Mouse (Mus musculus) stomach, embryonic 14.5 days (tissue): ENCODE data around the gene Creb3. TPM values are rescaled to one million over a fixed set of nuclear protein-coding genes. Genes with fewer than 3 reads are reported as not detected.
"Not testable (repeated sequence)": the region's sequence is repeated elsewhere in the genome, so short reads cannot be mapped to it uniquely, and the experiment has no call there.

Experiments used
- ATAC-seq: fragments of 200-750 bp; cut with Nextera tagmentation; 2 replicates; pipeline ENCODE4 v1.8.0; 2017; ENCODE audit warnings: low read depth, moderate TSS enrichment; ENCODE audit not compliant: insufficient number of reproducible peaks, insufficient read depth, low FRiP score
- H3K27ac ChIP-seq: fragments of 300-500 bp; sonication (generic); 2 replicates; pipeline ENCODE4 v1.5.1; 2014; ENCODE audit warnings: mild to moderate bottlenecking, low read length, moderate library complexity, mixed read lengths
- H3K27me3 ChIP-seq: fragments of 300-500 bp; sonication (generic); 2 replicates; pipeline ENCODE4 v1.6.1; 2014; ENCODE audit warnings: low read length, control low read depth, mixed read lengths; ENCODE audit not compliant: control insufficient read depth, insufficient read depth
- H3K36me3 ChIP-seq: fragments of 300-500 bp; sonication (generic); 2 replicates; pipeline ENCODE4 v1.6.1; 2014; ENCODE audit warnings: mild to moderate bottlenecking, control low read depth, low read length, moderate library complexity, mixed read lengths; ENCODE audit not compliant: control insufficient read depth, insufficient read depth
- H3K4me1 ChIP-seq: fragments of 300-500 bp; sonication (generic); 2 replicates; pipeline ENCODE4 v1.6.1; 2014; ENCODE audit warnings: low read length, control low read depth, mixed read lengths; ENCODE audit not compliant: control insufficient read depth, insufficient read depth
- H3K4me2 ChIP-seq: fragments of 300-500 bp; sonication (generic); replicated peaks from 2 replicates; pipeline ENCODE4 v1.6.1; 2014; ENCODE audit warnings: low read depth, low read length, control low read depth
- H3K4me3 ChIP-seq: fragments of 300-500 bp; sonication (generic); 2 replicates; pipeline ENCODE4 v1.5.1; 2014; ENCODE audit warnings: low read depth, low read length, control low read depth
- H3K9ac ChIP-seq: fragments of 300-500 bp; sonication (generic); replicated peaks from 2 replicates; pipeline ENCODE4 v1.6.1; 2014; ENCODE audit warnings: low read depth, mild to moderate bottlenecking, control low read depth, low read length, moderate library complexity, mixed read lengths
- H3K9me3 ChIP-seq: fragments of 300-500 bp; sonication (generic); 2 replicates; pipeline ENCODE4 v1.6.1; 2016; ENCODE audit warnings: low read depth, low read length, control low read depth; ENCODE audit not compliant: control insufficient read depth
- WGBS: fragments of 180-500 bp; shearing (Covaris S2); extraction: QIAGEN DNeasy Blood & Tissue Kit; methylation state at CpG from one replicate; pipeline ENCODE4 v1.1.7; 2014; 5-methylcytosine and 5-hydroxymethylcytosine counted together
- polyA plus RNA-seq: library from polyadenylated mRNA; unstranded; fragments of >200 nt; fragmentation: Nextera tagmentation; extraction: Ambion mirVana; gene quantifications from 2 replicates; pipeline ENCODE4 v1.2.1, GENCODE M21; 2014

The Creb3 gene
- polyA plus RNA-seq, 1 experiment from 2014 or later = 69.8 TPM

DNA sequence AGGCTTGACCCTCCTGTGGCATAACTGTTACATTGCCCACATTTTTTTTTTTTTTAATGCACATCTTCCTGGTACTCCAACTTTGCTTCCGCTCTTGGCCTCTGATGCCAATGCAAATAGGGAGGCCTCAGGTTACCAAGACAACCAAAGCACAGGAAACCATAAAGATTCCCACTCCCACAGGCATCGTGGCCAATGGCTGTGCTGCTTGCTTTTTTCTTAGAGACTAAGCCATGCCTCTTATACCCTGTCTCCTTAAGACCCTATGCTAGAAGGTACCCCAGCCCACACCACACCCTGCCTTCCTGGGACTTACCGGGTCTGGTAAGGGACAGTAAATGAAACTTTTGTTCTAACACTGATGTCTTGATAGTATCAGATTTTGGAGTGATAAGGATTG lies 31.3 kb downstream of the Creb3 start:
- Histone ChIP-seq H3K9me3 (no peaks in the 10 kb centered on the region), H3K4me3 (no peak overlapping the region), H3K27me3 (no peaks in the 10 kb centered on the region), H3K4me1 (no peaks in the 10 kb centered on the region), H3K9ac (no peak overlapping the region), H3K36me3 (no peaks in the 10 kb centered on the region), H3K27ac (no peak overlapping the region), H3K4me2 (no peak overlapping the region)
- ATAC-seq = no peak
- 54% methylated on average over 3 of the region's 3 CpGs for WGBS

DNA sequence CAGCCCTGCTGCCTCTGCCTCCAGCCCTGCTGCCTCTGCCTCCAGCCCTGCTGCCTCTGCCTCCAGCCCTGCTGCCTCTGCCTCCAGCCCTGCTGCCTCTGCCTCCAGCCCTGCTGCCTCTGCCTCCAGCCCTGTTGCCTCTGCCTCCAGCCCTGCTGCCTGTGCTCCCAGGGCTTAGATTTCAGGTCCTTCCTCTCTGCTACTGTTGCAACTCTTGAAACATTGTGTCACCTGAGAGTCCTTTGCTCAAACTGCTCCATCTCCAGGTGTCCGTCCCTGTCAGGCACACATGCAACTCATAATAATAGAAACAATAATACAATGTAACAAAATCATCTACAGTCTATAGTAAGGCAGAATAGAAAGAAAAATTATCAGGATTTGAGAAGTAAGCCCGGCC lies 34.5 kb downstream of the Creb3 start:
- not testable (repeated sequence) for H3K9ac ChIP-seq, H3K36me3 ChIP-seq, ATAC-seq, H3K4me2 ChIP-seq, H3K27me3 ChIP-seq, H3K9me3 ChIP-seq, H3K27ac ChIP-seq, H3K4me1 ChIP-seq, H3K4me3 ChIP-seq
- WGBS = 79% methylated on average over 2 of the region's 2 CpGs

DNA sequence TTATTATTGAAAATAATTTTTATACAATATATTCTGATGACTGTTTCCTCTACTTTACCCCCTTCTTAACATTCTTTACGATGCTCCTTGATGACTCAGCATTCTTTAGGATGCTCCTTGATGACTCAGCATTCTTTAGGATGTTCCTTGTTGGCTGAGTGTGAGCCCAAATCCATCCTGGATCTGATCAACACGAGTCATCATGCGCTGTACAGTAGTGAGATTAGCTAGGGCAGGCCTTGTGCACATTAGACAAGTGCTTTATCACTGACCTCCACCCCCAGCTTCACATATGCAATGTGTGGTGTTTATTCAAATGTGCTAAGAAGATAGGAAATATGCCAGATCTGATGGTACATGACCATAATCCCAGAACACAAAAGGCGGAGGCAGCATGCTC lies 36.1 kb downstream of the Creb3 start:
- Histone ChIP-seq H3K36me3 (no peaks in the 10 kb centered on the region), H3K4me2 (no peak overlapping the region), H3K4me3 (no peak overlapping the region), H3K27me3 (no peaks in the 10 kb centered on the region), H3K4me1 (no peaks in the 10 kb centered on the region), H3K9me3 (no peaks in the 10 kb centered on the region), H3K27ac (no peak overlapping the region), H3K9ac (no peak overlapping the region)
- ATAC-seq = no peak
- 75% methylated on average over 4 of the region's 4 CpGs for WGBS

DNA sequence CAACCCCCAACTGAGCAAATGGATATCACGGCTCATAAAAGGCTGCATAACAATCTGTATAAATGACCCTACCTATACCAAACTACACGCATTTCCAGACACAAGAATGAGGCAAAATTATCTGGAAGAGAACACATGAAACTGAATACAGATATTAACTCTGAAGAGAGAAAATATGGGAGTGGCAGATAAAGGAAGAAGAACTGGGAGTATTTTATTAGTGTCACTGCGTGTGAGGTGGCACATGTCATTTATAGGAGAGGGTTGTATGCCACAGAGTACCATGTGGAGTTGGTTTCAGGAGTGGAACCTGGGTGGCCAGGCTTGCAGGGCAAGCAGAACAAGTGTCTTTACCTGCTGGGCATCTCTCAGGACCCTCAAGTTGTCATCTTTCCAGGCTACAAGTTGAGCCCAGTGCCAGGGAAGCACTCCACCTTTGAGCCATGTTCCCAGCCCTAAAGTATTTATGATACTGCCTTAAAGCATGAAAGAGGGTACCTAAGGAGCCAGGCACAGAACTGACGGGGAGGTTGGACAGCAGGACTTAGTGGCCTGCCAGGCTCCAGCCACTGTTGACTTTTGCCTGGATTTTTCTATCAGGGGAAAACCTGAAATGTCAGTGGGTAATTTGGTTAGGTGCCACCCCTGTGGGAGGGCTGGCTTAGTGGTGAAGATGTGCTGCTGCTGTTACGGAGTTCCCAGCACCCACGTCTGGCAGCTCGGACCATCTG lies 36.7 kb downstream of the Creb3 start:
- H3K27me3 ChIP-seq = no peaks in the 10 kb centered on the region
- no peaks in the 10 kb centered on the region for H3K9me3 ChIP-seq
- no peak for ATAC-seq
- H3K4me1 ChIP-seq = no peaks in the 10 kb centered on the region
- no peak overlapping the region for H3K9ac ChIP-seq
- H3K4me2 ChIP-seq = no peak overlapping the region
- H3K36me3 ChIP-seq = no peaks in the 10 kb centered on the region
- no peak overlapping the region for H3K27ac ChIP-seq
- H3K4me3 ChIP-seq = no peak overlapping the region
- 82% methylated on average over 7 of the region's 7 CpGs for WGBS

DNA sequence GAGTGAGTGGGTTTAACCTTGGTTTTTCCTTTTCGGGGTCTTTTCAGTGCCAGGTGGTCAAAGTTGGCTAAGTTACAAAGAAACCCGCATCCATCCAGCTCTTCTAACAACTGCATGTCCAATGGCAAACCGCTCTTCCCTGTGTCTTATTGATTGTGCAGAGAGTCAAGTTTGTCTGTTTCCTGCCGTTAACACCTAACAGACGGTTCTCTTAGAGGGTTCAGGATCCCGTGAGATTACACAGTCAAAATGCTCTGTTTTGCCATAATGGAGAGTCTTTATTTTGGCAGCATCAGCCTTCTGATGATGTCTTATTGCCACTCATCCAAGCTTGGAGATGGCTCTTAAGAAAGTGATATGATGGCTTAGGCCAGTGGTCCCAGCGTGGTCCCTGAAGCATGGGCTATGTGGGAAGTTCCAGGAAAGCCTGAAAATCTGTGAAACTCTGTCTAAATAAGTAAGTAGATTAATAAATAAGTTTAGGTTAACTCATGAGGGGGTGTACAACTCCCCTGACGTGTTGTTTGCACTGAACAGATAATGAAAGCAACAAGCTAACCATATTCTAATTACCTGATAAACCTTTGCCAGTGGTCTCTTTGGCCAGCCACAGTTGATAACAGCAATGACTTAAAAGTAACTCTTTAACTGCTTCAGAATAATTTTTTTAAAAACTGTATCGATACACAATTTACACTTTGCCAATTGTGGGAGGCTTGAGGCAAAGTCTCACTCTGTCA lies 38.2 kb downstream of the Creb3 start:
- Histone ChIP-seq H3K4me2 (no peak overlapping the region), H3K4me3 (no peak overlapping the region), H3K27me3 (no peaks in the 10 kb centered on the region), H3K9me3 (no peaks in the 10 kb centered on the region), H3K36me3 (no peaks in the 10 kb centered on the region), H3K27ac (no peak overlapping the region), H3K9ac (no peak overlapping the region), H3K4me1 (no peaks in the 10 kb centered on the region)
- ATAC-seq = no peak
- 78% methylated on average over 9 of the region's 9 CpGs for WGBS

DNA sequence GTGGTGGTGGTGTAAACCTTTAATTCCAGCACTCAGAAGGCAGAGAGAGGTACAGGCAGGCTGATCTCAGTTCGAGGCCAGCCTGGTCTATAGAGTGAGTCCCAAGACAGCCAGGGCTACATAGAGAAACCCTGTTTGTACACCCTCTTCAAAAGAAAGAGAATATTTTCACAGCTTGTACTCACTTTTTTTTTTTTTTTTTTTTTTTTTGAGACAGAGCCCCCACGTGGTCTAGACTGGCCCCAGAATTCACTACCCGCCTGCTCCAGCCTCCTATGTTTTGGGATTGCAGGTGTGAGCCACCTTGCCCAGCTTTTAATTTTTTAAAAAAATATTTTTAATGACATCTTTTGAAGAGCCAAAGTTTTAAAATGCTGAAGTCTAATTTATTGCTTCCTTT lies 42.0 kb downstream of the Creb3 start:
- Histone ChIP-seq H3K4me3 (no peak overlapping the region), H3K4me1 (no peaks in the 10 kb centered on the region), H3K9me3 (no peaks in the 10 kb centered on the region), H3K36me3 (no peaks in the 10 kb centered on the region), H3K9ac (no peak overlapping the region), H3K27me3 (no peaks in the 10 kb centered on the region), H3K27ac (no peak overlapping the region), H3K4me2 (no peak overlapping the region)
- 61% methylated on average over 3 of the region's 3 CpGs for WGBS
- ATAC-seq = no peak

DNA sequence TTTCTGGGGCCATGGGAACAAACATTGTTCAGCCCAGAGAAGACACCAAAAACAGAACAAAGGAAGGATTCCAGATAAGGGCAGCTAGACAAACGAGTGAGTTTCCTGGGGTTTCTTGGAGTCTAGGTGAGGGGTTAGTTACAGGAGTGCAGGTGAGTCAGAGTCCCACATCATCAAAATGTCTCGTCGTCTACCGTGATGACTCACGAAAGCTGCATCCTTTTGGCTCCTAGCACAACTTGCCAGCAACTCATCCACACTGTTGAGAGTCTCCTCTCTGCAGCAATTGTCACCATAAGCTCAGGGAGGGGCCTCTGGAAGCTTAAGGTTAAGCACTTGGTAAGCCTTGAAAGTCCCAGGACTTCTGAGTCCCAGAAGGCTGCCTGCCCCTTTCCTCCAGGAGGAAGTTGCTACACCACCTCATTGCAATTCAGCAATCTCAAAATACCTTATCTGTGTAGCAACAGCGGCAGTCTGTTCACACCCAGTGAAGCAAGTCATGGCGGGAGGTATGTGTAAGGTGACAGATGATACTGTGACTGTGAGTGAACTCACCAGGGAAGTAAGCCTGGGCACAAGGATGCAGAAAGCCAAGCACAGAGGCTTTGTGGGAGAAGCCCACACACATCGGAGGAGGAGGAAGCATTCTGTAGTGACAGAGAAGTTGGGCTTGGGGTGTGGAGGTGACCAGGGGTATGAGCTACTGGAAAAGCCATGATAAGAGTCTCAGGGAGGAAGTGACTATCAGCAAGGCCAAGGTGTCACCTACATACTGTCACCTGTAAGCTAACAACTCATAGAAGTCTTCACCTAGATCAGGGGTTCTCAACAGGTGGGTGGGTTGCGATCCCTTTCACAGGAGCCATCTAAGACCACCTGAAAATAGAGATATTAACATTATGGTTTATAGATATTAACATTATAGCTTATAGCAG lies 42.9 kb downstream of the Creb3 start:
- WGBS = 69% methylated on average over 9 of the region's 9 CpGs
- Histone ChIP-seq H3K4me3 (no peak overlapping the region), H3K36me3 (no peaks in the 10 kb centered on the region), H3K9me3 (no peaks in the 10 kb centered on the region), H3K27me3 (no peaks in the 10 kb centered on the region), H3K27ac (no peak overlapping the region), H3K4me2 (no peak overlapping the region), H3K9ac (no peak overlapping the region), H3K4me1 (no peaks in the 10 kb centered on the region)
- no peak for ATAC-seq

DNA sequence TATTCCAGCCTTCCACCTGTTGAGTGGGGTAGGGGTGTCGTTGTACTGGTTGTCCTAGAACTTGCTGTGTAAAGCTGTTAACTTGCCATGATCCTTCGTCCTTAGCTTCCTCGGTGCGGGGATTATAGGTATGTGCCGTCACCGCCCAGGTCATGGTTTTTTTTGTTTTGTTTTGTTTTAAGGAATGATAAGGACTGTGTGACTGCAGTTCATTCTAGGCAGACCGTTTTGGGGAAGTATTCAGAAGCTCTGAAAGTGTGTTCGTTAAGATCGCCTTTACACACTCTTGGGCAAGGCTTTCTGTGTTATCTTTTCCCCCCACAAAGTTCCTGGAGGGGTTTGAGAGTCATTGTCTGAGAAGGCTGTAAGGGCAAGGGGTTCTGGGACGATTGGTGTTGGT lies 50.4 kb downstream of the Creb3 start:
- ATAC-seq = no peak
- 63% methylated on average over 10 of the region's 10 CpGs for WGBS
- no peak overlapping the region for H3K4me3 ChIP-seq
- H3K4me1 ChIP-seq = no peaks in the 10 kb centered on the region
- H3K9me3 ChIP-seq = no peaks in the 10 kb centered on the region
- H3K4me2 ChIP-seq = no peak overlapping the region
- H3K27me3 ChIP-seq = no peaks in the 10 kb centered on the region
- no peaks in the 10 kb centered on the region for H3K36me3 ChIP-seq
- no peak overlapping the region for H3K27ac ChIP-seq
- H3K9ac ChIP-seq = no peak overlapping the region
